Mouse (Mus musculus) brain, embryonic 14.5 days (tissue): Measurements from ENCODE around the gene Lrba. TPM values are rescaled to one million over a fixed set of nuclear protein-coding genes. Genes with fewer than 3 reads are reported as not detected.
A peak's percentile ranks its signal among the peaks of the same experiment; 100 is the strongest.

Experiments used
- DNase-seq: peaks from one replicate; pipeline ENCODE4 v3.0.0-alpha.2; 2011; ENCODE audit warnings: low read depth
- CTCF ChIP-seq: fragments of 200-500 bp; IDR thresholded peaks from 2 replicates; pipeline ENCODE4 v1.5.1; 2012; ENCODE audit warnings: inconsistent platforms, mild to moderate bottlenecking, moderate library complexity, borderline replicate concordance; ENCODE audit not compliant: insufficient read depth, insufficient read length; ENCODE audit errors: extremely low read depth
- POLR2A ChIP-seq: fragments of 200-500 bp; IDR thresholded peaks from 2 replicates; pipeline ENCODE4 v1.6.1; 2012; ENCODE audit warnings: mild to moderate bottlenecking, inconsistent platforms, borderline replicate concordance; ENCODE audit not compliant: poor library complexity, insufficient read depth, insufficient read length, severe bottlenecking; ENCODE audit errors: extremely low read depth
- polyA plus RNA-seq: library from polyadenylated mRNA; depleted of rRNA; stranded (reverse); fragments of >200 nt; gene quantifications from 2 replicates; pipeline ENCODE4 v1.2.3, GENCODE M21; 2012

Lrba gene
- polyA plus RNA-seq, 1 experiment: 16.8 TPM

- TF ChIP-seq POLR2A: no peak
- no peak for TF ChIP-seq CTCF
- DNase-seq: no peak
Measured at GRCm38 (mm10) chr3:86210267-86210939, 14.1 kb upstream of the Lrba start.

- TF ChIP-seq POLR2A: no peak
- no peak for TF ChIP-seq CTCF
- no peak for DNase-seq
Measured at GRCm38 (mm10) chr3:86210959-86211358, 13.5 kb upstream of the Lrba start.

GRCm38 (mm10) chr3:86214248-86214647 lies 10.2 kb upstream of the Lrba start:
- DNase-seq: no peak

GRCm38 (mm10) chr3:86223634-86224313 lies 706 bp upstream of the Lrba start:
- peak; percentile 97 for DNase-seq

More at GRCm38 (mm10) chr3:86214248-86214647, 10.2 kb upstream of the Lrba start:
- TF ChIP-seq POLR2A (no peak), CTCF (no peak)

GRCm38 (mm10) chr3:86224314-86224563 lies 241 bp upstream of the Lrba start:
- TF ChIP-seq POLR2A (no peak), CTCF (no peak)
- DNase-seq: no peak

More at GRCm38 (mm10) chr3:86223634-86224313, 706 bp upstream of the Lrba start:
- TF ChIP-seq CTCF (no peak), POLR2A (peak; percentile 95)

- DNase-seq: no peak
Measured at GRCm38 (mm10) chr3:86231532-86232086, 7.1 kb downstream of the Lrba start.

GRCm38 (mm10) chr3:86247193-86247592 lies 22.7 kb downstream of the Lrba start:
- TF ChIP-seq CTCF: no peak
- no peak for TF ChIP-seq POLR2A
- no peak for DNase-seq

More at GRCm38 (mm10) chr3:86231532-86232086, 7.1 kb downstream of the Lrba start:
- TF ChIP-seq POLR2A (no peak), CTCF (no peak)

GRCm38 (mm10) chr3:86251212-86251611 lies 26.7 kb downstream of the Lrba start:
- TF ChIP-seq POLR2A (no peak), CTCF (no peak)
- DNase-seq: no peak

- TF ChIP-seq CTCF (no peak), POLR2A (no peak)
- DNase-seq: no peak
Measured at GRCm38 (mm10) chr3:86252588-86252987, 28.1 kb downstream of the Lrba start.

GRCm38 (mm10) chr3:86253071-86253470 lies 28.6 kb downstream of the Lrba start:
- TF ChIP-seq CTCF: no peak
- no peak for TF ChIP-seq POLR2A
- no peak for DNase-seq

- TF ChIP-seq CTCF: no peak
- TF ChIP-seq POLR2A: no peak
- DNase-seq: no peak
Measured at GRCm38 (mm10) chr3:86253791-86254190, 29.3 kb downstream of the Lrba start.

GRCm38 (mm10) chr3:86268074-86268702 lies 43.7 kb downstream of the Lrba start:
- peak; percentile 89 for DNase-seq
- TF ChIP-seq POLR2A (no peak), CTCF (peak; percentile 74; the same call in 1 of the 2 replicates)

- TF ChIP-seq POLR2A: no peak
- TF ChIP-seq CTCF: no peak
- DNase-seq: no peak
Measured at GRCm38 (mm10) chr3:86275651-86276050, 51.2 kb downstream of the Lrba start.
